Mouse (Mus musculus): ENCODE data around the gene Filip1.
A peak's percentile ranks its signal among the peaks of the same experiment; 100 is the strongest.

Filip1 gene

GRCm38 (mm10) chr9:79912971-79913370, 99.7 kb downstream of the Filip1 start:
- no peak for DNase-seq (ENCODE audit: low read depth, low spot score)

GRCm38 (mm10) chr9:79910166-79910565, 102.5 kb downstream of the Filip1 start:
- no peak for DNase-seq (ENCODE audit: low read depth, low spot score)

GRCm38 (mm10) chr9:79898815-79899214, 113.8 kb downstream of the Filip1 start:
- DNase-seq (ENCODE audit: low read depth, low spot score) = no peak

GRCm38 (mm10) chr9:79894665-79895064, 118.0 kb downstream of the Filip1 start:
- DNase-seq (ENCODE audit: low read depth, low spot score) = no peak

- no peak for DNase-seq (ENCODE audit: low read depth, low spot score)
Observed at GRCm38 (mm10) chr9:79893841-79894612, 118.6 kb downstream of the Filip1 start.

GRCm38 (mm10) chr9:79892183-79892582, 120.5 kb downstream of the Filip1 start:
- no peak for DNase-seq (ENCODE audit: low read depth, low spot score)

- DNase-seq (ENCODE audit: low read depth, low spot score) = peak; percentile 4
Observed at GRCm38 (mm10) chr9:79890488-79890887, 122.2 kb downstream of the Filip1 start.

- DNase-seq (ENCODE audit: low read depth, low spot score) = no peak
Observed at GRCm38 (mm10) chr9:79889132-79889531, 123.5 kb downstream of the Filip1 start.

GRCm38 (mm10) chr9:79885244-79886210, 127.1 kb downstream of the Filip1 start:
- DNase-seq (ENCODE audit: low read depth, low spot score) = no peak

- no peak for DNase-seq (ENCODE audit: low read depth, low spot score)
Observed at GRCm38 (mm10) chr9:79883139-79883538, 129.5 kb downstream of the Filip1 start.

- DNase-seq (ENCODE audit: low read depth, low spot score) = no peak
Observed at GRCm38 (mm10) chr9:79880031-79880430, 132.6 kb downstream of the Filip1 start.

- no peak for DNase-seq (ENCODE audit: low read depth, low spot score)
Observed at GRCm38 (mm10) chr9:79875522-79876131, 137.0 kb downstream of the Filip1 start.

GRCm38 (mm10) chr9:79872598-79872997, 140.1 kb downstream of the Filip1 start:
- DNase-seq (ENCODE audit: low read depth, low spot score) = no peak

- no peak for DNase-seq (ENCODE audit: low read depth, low spot score)
Observed at GRCm38 (mm10) chr9:79869512-79869911, 143.1 kb downstream of the Filip1 start.

- no peak for DNase-seq (ENCODE audit: low read depth, low spot score)
Observed at GRCm38 (mm10) chr9:79865998-79866397, 146.7 kb downstream of the Filip1 start.

- DNase-seq (ENCODE audit: low read depth, low spot score) = no peak
Observed at GRCm38 (mm10) chr9:79862544-79862943, 150.1 kb downstream of the Filip1 start.

- no peak for DNase-seq (ENCODE audit: low read depth, low spot score)
Observed at GRCm38 (mm10) chr9:79847099-79847498, 165.6 kb downstream of the Filip1 start.

- DNase-seq (ENCODE audit: low read depth, low spot score) = no peak
Observed at GRCm38 (mm10) chr9:79842615-79843014, 170.0 kb downstream of the Filip1 start.

GRCm38 (mm10) chr9:79842028-79842427, 170.6 kb downstream of the Filip1 start:
- DNase-seq (ENCODE audit: low read depth, low spot score) = no peak

- no peak for DNase-seq (ENCODE audit: low read depth, low spot score)
Observed at GRCm38 (mm10) chr9:79831294-79831693, 181.4 kb downstream of the Filip1 start.

GRCm38 (mm10) chr9:79830874-79831273, 181.8 kb downstream of the Filip1 start:
- no peak for DNase-seq (ENCODE audit: low read depth, low spot score)

All from embryo, embryonic 11.5 days (tissue).